ENCODE assay signal across 12 mouse cellular contexts in the genomic region with DNA sequence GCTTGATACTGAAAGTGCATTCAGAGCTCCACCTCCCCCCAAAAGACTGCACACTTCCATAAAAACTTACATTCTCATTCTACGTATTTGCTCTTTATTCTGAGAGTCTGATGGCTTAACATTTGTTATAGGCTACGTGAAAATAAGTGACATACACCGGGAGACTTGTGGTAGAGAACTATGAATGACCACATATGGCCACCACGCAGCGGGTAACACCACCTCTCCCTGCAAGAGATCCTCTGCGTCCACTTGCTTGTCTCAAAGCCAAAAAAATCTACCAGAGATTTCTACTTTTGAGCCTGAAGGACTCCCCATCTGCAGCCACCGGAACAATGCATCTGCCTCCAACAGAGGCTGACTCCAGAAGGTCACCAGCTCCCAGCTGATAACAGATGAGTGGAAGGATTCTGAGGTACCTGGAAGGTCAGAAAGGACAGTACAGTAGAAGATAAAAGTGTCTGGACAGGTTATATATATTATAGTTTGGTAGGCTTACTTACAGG.
"Had no signal": no experiment of that assay in that cellular context is flagged by ENCODE, and none has a peak within 500 bp of the region (broad histone marks: within the 10 kb centered on the region; RNA-seq: fewer than 3 reads in every experiment).

No protein-coding gene starts in this region.

- H3K27me3 ChIP-seq: midbrain, embryonic 12.5 days; neural tube, embryonic 12.5 days had no signal

- H3K9ac ChIP-seq: liver, embryonic 12.5 days; liver, embryonic 14.5 days; midbrain, embryonic 12.5 days; neural tube, embryonic 12.5 days had no signal

- H3K9me3 ChIP-seq: liver, embryonic 12.5 days; midbrain, embryonic 10.5 days; midbrain, embryonic 12.5 days; neural tube, embryonic 12.5 days had no signal

- H3K4me1 ChIP-seq: liver, embryonic 12.5 days had no signal

- ATAC-seq: liver, embryonic 12.5 days; midbrain, embryonic 16.5 days had no signal

- H3K4me2 ChIP-seq: liver, embryonic 12.5 days; midbrain, embryonic 12.5 days; neural tube, embryonic 12.5 days had no signal

- H3K27ac ChIP-seq: liver, embryonic 12.5 days; liver, embryonic 14.5 days; midbrain, embryonic 10.5 days; midbrain, embryonic 12.5 days; neural tube, embryonic 12.5 days had no signal

- H3K4me3 ChIP-seq: liver, embryonic 12.5 days; midbrain, embryonic 10.5 days; midbrain, embryonic 12.5 days; myocyte; neural tube, embryonic 12.5 days had no signal

- DNase-seq: lung, adult 18-20 months; lung, postnatal 4 days; midbrain, embryonic 14.5 days; right cerebral cortex, postnatal 14 days; spleen, adult 18-20 months had no signal

- H3K36me3 ChIP-seq: liver, embryonic 12.5 days; midbrain, embryonic 10.5 days; midbrain, embryonic 12.5 days; neural tube, embryonic 12.5 days had no signal
